Mouse (Mus musculus) bone marrow, adult 2 months (tissue): ENCODE measurements around the gene Mxra8.

ENCODE experiments used
- CTCF ChIP-seq: fragments of 200-500 bp; IDR thresholded peaks from 2 replicates; pipeline ENCODE4 v1.5.1; 2011; ENCODE audit warnings: low read length, control low read depth; ENCODE audit not compliant: control insufficient read depth, insufficient read depth
- POLR2A ChIP-seq: fragments of 200-500 bp; IDR thresholded peaks from 2 replicates; pipeline ENCODE4 v1.6.1; 2011; ENCODE audit warnings: low read depth, mild to moderate bottlenecking, control low read depth, low read length, borderline replicate concordance; ENCODE audit not compliant: control insufficient read depth

- TF ChIP-seq POLR2A (no peak), CTCF (no peak)
These were observed 46.9 kb downstream of the Mxra8 start for GRCm38 (mm10) chr4:155886330-155886729.
